Comparison of ENCODE assay signal across 10 mouse cellular contexts in the genomic region with DNA sequence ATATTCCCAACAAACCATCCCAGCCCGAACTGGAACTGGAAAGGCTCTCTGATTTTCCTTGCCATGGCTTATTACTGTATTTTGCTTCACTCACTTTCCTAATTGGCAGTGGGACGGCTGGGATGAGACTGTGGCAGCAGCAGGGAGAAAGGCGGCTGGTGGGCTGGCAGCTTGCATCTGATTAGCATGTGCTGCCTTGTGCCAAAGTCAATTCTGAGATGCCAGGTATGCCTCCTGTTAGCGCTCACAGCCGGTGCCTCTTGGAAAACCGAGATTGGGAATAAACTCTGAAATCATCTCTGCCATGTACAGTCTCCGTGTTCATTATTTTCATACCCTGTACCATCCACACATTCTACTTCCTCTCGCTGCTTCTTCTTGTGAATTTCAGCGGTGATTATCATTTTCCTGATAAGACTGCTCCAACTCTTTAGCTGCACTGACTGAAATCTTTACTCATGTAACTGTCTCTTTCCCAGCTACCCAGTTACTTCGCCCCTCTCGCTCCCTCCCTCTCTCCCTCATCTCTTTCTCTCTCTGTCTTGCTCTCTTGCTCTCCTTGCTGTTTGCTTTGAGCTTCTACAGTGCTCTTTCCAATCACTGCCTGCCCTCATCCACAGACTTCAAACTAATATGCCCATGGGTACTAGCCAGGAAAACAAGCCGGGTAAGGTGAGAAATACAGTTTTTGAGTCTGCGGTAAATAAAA.
DNase-seq lines count a peak whose midpoint lies in the region; ATAC-seq and TF ChIP-seq lines count a peak whose summit lies in the region.
"Had no signal": no experiment of that assay in that cellular context is flagged by ENCODE, and none has a peak within 500 bp of the region (broad histone marks: within the 10 kb centered on the region; RNA-seq: fewer than 3 reads in every experiment).

No protein-coding gene starts in this region.

- DNase-seq in cerebellum, adult 11-12 months, result peak; percentile 24
- peak; percentile 85 to 92 for DNase-seq in cerebellum, postnatal 14 days
- peak; percentile 89 for DNase-seq in layer of hippocampus, adult 9-11 months
- DNase-seq in midbrain, postnatal 0 days (ENCODE audit: low spot score), result peak; percentile 72
- DNase-seq in lung, postnatal 4 days, result no peak
- DNase-seq: kidney, postnatal 10 days had no signal

- no peaks in the 10 kb centered on the region for H3K4me1 ChIP-seq in midbrain, postnatal 0 days (ENCODE audit: insufficient read depth, low read length)
- H3K4me1 ChIP-seq in liver, embryonic 12.5 days, result no peaks in the 10 kb centered on the region
- H3K4me1 ChIP-seq: embryonic facial prominence, embryonic 15.5 days had no signal

- no peaks in the 10 kb centered on the region for H3K9me3 ChIP-seq in midbrain, postnatal 0 days (ENCODE audit: low read length)
- no peaks in the 10 kb centered on the region for H3K9me3 ChIP-seq in liver, embryonic 12.5 days (replicated peaks)
- H3K9me3 ChIP-seq: embryonic facial prominence, embryonic 15.5 days had no signal

- H3K27ac ChIP-seq in midbrain, postnatal 0 days (ENCODE audit: low read depth, low read length), result no peak overlapping the region
- H3K27ac ChIP-seq in liver, embryonic 12.5 days, result no peak overlapping the region
- H3K27ac ChIP-seq: embryonic facial prominence, embryonic 15.5 days had no signal

- no peak overlapping the region for H3K4me3 ChIP-seq in midbrain, postnatal 0 days (ENCODE audit: low read depth, low read length)
- H3K4me3 ChIP-seq in liver, embryonic 12.5 days, result no peak overlapping the region
- H3K4me3 ChIP-seq: embryonic facial prominence, embryonic 15.5 days had no signal

- 0 out of 2 replicates have a peak overlapping the region, but pooled peaks have one; percentile 2 for H3K4me2 ChIP-seq in midbrain, postnatal 0 days (ENCODE audit: low read depth, low read length, poor library complexity, severe bottlenecking)
- H3K4me2 ChIP-seq in liver, embryonic 12.5 days, result no peak overlapping the region
- H3K4me2 ChIP-seq: embryonic facial prominence, embryonic 15.5 days had no signal

- no peak for TF ChIP-seq CTCF in midbrain, postnatal 0 days (IDR thresholded peaks at IDR 0.05)

- no peaks in the 10 kb centered on the region for H3K36me3 ChIP-seq in midbrain, postnatal 0 days (ENCODE audit: insufficient read depth, low read length)
- H3K36me3 ChIP-seq in liver, embryonic 12.5 days, result no peaks in the 10 kb centered on the region
- H3K36me3 ChIP-seq: embryonic facial prominence, embryonic 15.5 days; G1E had no signal

- WGBS in midbrain, postnatal 0 days, result 68% methylated on average over 13 of the region's 13 CpGs
- whole genome bisulfite sequencing in liver, embryonic 12.5 days (ENCODE audit: insufficient replicate concordance), result 63% methylated on average over 13 of the region's 13 CpGs

- no peaks in the 10 kb centered on the region for H3K27me3 ChIP-seq in midbrain, postnatal 0 days (ENCODE audit: insufficient read depth, low read length)
- H3K27me3 ChIP-seq in liver, embryonic 12.5 days (replicated peaks), result no peaks in the 10 kb centered on the region
- H3K27me3 ChIP-seq: embryonic facial prominence, embryonic 15.5 days had no signal

- no peak overlapping the region for H3K9ac ChIP-seq in midbrain, postnatal 0 days (replicated peaks; ENCODE audit: low read length, poor library complexity, severe bottlenecking)
- no peak overlapping the region for H3K9ac ChIP-seq in liver, embryonic 12.5 days
- H3K9ac ChIP-seq: embryonic facial prominence, embryonic 15.5 days had no signal

- ATAC-seq in midbrain, postnatal 0 days (ENCODE audit: low FRiP score), result no peak
- ATAC-seq in erythroid progenitor cell, adult 5-6 weeks (replicated peaks; ENCODE audit: low FRiP score, poor library complexity, severe bottlenecking), result no peak
- ATAC-seq in liver, embryonic 12.5 days, result no peak

Comparison
In these comparisons a context has a peak if more than half of its experiments do, and no peak if none do; other contexts are left out.
1. DNase-seq: peak in cerebellum, adult 11-12 months (single experiment), cerebellum, postnatal 14 days (2 of 2), layer of hippocampus, adult 9-11 months (single experiment) and midbrain, postnatal 0 days (single experiment); none in lung, postnatal 4 days (0 of 2).